Mouse (Mus musculus) bone marrow macrophage, adult 2 months (primary cell): ENCODE data around the gene Ptar1. TPM values are rescaled to one million over a fixed set of nuclear protein-coding genes. Genes with fewer than 3 reads are reported as not detected.
A peak's percentile ranks its signal among the peaks of the same experiment; 100 is the strongest.
"Not testable (repeated sequence)": the region's sequence is repeated elsewhere in the genome, so short reads cannot be mapped to it uniquely, and the experiment has no call there.

Experiments used
- H3K27ac ChIP-seq: 2 replicates; pipeline ENCODE4 v1.5.1; 2012; ENCODE audit warnings: low read depth, low read length; ENCODE audit not compliant: insufficient read depth
- H3K4me1 ChIP-seq: 2 replicates; pipeline ENCODE4 v1.6.1; 2012; ENCODE audit warnings: low read length; ENCODE audit not compliant: control insufficient read depth, insufficient read depth
- H3K4me3 ChIP-seq: 2 replicates; pipeline ENCODE4 v1.5.1; 2012; ENCODE audit warnings: mild to moderate bottlenecking, low read length, moderate library complexity; ENCODE audit not compliant: insufficient read depth
- CTCF ChIP-seq: IDR thresholded peaks from 2 replicates; pipeline ENCODE4 v1.5.1; 2012; ENCODE audit warnings: low read depth, mild to moderate bottlenecking, low read length, moderate library complexity
- POLR2A ChIP-seq: IDR thresholded peaks from 2 replicates; pipeline ENCODE4 v1.6.1; 2012; ENCODE audit warnings: mild to moderate bottlenecking, low read depth, low read length, borderline replicate concordance
- polyA plus RNA-seq: library from polyadenylated mRNA; stranded (reverse); fragments of >200 nt; gene quantifications from 2 replicates; pipeline ENCODE4 v1.2.4, GENCODE M21; 2012; ENCODE audit not compliant: missing spikeins, insufficient read depth, insufficient read length

The Ptar1 gene
- polyA plus RNA-seq, 1 experiment: 4.8 TPM

GRCm38 (mm10) chr19:23673021-23673420 lies 14.2 kb upstream of the Ptar1 start:
- H3K4me3 ChIP-seq: no peak overlapping the region
- H3K4me1 ChIP-seq: no peaks in the 10 kb centered on the region
- no peak for TF ChIP-seq POLR2A
- TF ChIP-seq CTCF: no peak
- no peak overlapping the region for H3K27ac ChIP-seq

GRCm38 (mm10) chr19:23675656-23676055 lies 11.6 kb upstream of the Ptar1 start:
- not testable (repeated sequence) for H3K27ac ChIP-seq, H3K4me3 ChIP-seq, H3K4me1 ChIP-seq

GRCm38 (mm10) chr19:23686962-23687295 lies 300 bp upstream of the Ptar1 start:
- Histone ChIP-seq H3K27ac (peak overlapping the region; percentile 63), H3K4me1 (peaks cover 4% of the 10 kb centered on the region; the same call in 1 of the 2 replicates), H3K4me3 (peak overlapping the region; percentile 69)
- TF ChIP-seq CTCF (no peak), POLR2A (no peak)

DNA sequence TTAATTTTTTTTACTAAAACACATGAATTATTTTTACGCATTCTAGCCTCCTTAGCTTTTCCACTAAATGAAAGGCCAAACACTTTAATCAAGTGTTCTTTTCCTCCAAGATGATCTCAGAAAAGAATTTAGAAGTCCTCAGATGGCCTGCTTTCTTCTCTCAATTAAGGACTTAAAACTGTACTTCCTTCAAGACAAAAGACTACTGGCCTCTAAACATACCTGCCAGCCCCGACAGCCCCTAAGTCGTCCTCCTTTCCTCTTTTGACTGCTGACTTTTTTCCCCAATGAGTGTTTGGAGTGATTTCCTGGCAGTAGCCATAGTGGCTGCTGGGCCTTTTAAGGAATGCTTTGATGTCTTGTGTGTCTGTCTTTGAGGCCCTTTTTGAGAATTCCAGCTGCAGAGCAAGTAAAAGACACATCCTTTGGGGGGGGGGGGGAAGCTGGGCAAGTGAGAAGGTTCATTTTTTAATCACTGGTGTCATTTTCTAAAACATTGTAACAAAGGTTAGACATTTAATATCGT lies 1.3 kb downstream of the Ptar1 start:
- H3K4me3 ChIP-seq: 0 out of 2 replicates have a peak overlapping the region, but pooled peaks have one; percentile 25
- no peak overlapping the region for H3K27ac ChIP-seq
- H3K4me1 ChIP-seq: peaks cover 4% of the 10 kb centered on the region; the same call in 1 of the 2 replicates
- TF ChIP-seq POLR2A: no peak
- TF ChIP-seq CTCF: no peak

DNA sequence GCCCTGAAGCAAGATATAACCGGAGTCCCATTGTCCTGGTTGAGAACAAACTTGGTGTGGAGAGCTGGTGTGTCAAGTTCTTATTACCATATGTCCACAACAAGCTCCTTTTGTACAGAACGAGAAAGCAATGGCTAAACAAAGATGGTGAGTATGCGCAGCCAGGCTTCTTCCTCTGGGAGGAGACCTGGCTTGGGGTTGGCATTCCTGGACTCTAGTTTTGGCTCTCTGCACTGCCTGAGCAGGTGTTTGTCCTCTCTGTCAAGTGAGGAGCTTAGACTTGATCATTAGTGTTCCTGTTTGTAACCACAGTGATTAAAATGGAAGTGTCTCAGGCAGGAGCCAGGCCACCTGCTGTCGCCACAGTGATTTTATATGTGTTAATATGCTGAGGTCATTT lies 7.1 kb downstream of the Ptar1 start:
- Histone ChIP-seq H3K4me3 (no peak overlapping the region), H3K27ac (no peak overlapping the region), H3K4me1 (peaks cover 2% of the 10 kb centered on the region; the same call in 1 of the 2 replicates)
- TF ChIP-seq CTCF (no peak), POLR2A (no peak)

DNA sequence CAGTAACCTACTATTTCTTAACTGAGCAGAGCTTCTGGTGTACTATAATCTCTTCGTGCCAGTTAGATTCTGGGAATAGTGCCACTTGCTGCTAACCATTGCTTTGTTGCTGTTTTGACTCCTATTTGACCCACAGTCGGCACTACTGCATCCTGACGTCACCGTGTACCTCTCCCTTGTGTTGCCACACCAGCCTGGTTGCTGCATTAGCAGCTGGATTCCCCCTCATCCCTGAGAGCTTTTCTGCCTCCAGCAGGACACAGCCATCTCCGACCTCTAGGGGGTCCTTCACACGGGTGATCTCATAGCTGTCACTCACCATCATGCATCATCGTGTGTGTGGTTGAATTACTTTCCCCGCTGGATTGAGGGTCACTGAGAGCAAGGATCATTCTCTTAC lies 10.6 kb downstream of the Ptar1 start:
- Histone ChIP-seq H3K27ac (no peak overlapping the region), H3K4me3 (no peak overlapping the region), H3K4me1 (peaks cover 2% of the 10 kb centered on the region; the same call in 1 of the 2 replicates)
- TF ChIP-seq POLR2A (no peak), CTCF (no peak)

GRCm38 (mm10) chr19:23698366-23698765 lies 11.1 kb downstream of the Ptar1 start:
- Histone ChIP-seq H3K4me3 (no peak overlapping the region), H3K4me1 (peaks cover 2% of the 10 kb centered on the region; the same call in 1 of the 2 replicates), H3K27ac (no peak overlapping the region)
- TF ChIP-seq POLR2A: no peak
- no peak for TF ChIP-seq CTCF

- Histone ChIP-seq H3K4me1 (peaks cover 2% of the 10 kb centered on the region; the same call in 1 of the 2 replicates), H3K27ac (no peak overlapping the region), H3K4me3 (no peak overlapping the region)
- no peak for TF ChIP-seq CTCF
- no peak for TF ChIP-seq POLR2A
These were observed 11.9 kb downstream of the Ptar1 start for GRCm38 (mm10) chr19:23699131-23699530.

DNA sequence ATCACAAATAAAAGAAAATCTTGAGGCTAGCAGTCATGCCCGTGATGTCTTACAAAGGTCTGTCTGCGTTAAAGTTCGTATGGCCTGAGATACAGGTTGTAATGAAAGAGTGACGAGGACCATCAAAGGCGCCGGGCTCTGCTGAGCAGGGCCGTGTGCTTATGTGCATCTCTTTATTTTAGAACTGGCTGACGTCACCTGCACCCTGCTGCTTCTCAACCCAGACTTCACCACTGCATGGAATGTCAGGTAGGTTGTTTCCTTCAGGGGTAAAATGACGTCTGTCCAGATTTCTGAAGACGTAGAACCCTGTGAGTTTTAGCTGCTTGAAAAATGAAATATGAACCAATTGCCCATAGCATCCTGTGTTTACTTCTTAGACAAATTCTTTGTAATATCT lies 15.7 kb downstream of the Ptar1 start:
- Histone ChIP-seq H3K4me1 (peaks cover 2% of the 10 kb centered on the region; the same call in 1 of the 2 replicates), H3K4me3 (no peak overlapping the region), H3K27ac (no peak overlapping the region)
- TF ChIP-seq POLR2A (no peak), CTCF (no peak)

GRCm38 (mm10) chr19:23705383-23705782 lies 18.2 kb downstream of the Ptar1 start:
- no peak overlapping the region for H3K27ac ChIP-seq
- no peak overlapping the region for H3K4me3 ChIP-seq
- no peaks in the 10 kb centered on the region for H3K4me1 ChIP-seq
- TF ChIP-seq POLR2A (no peak), CTCF (no peak)

DNA sequence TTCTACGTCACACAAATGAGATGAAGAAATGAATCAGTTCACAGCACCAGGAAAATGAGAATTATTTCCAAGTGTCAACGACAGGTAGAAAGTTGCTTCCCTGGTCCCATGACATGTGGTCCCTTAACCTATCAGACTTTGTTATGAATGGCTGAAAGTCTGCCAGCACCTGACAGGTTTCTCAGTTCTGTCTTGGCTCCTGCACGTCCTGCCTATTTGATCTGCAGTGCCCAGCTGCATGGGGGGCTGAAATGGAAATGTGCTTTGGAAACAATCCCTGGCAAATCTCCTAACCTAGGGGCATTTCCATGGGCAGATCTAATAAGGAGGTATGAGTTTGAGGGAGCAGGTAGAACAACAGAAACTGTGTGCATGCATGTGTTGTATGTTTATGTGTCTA lies 59.3 kb downstream of the Ptar1 start:
- TF ChIP-seq CTCF (no peak), POLR2A (no peak)
- H3K27ac ChIP-seq: no peak overlapping the region
- H3K4me1 ChIP-seq: no peaks in the 10 kb centered on the region
- no peak overlapping the region for H3K4me3 ChIP-seq
